Mouse (Mus musculus): ENCODE results near the gene Ap3s2. TPM values are rescaled to one million over a fixed set of nuclear protein-coding genes. Genes with fewer than 3 reads are reported as not detected.

Gene Ap3s2
- polyA plus RNA-seq, 1 experiment from 2014 or later, result 41.3 TPM

DNA sequence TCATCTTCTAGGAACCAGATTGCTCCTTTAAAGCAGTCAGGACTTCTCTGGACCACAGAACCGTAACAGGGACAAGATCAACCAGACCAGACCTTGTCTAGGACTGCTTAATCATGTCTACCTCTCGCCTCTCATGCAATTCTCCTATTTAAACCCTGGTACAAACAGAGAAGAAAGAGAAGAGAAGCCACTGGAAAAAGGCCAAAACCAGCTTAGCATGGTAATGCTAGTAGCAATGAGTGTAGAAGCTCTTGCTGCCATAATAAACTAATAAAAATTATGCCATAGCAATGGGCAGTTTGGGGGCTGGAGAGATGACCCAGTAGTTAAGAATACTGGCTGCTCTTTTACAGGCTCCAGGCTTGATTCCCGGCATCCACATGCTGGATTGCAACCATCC, 13.5 kb downstream of the Ap3s2 start:
- Histone ChIP-seq H3K27me3 (ENCODE audit: insufficient read depth, poor library complexity, severe bottlenecking) (no peaks in the 10 kb centered on the region), H3K4me1 (peaks cover 5% of the 10 kb centered on the region; the same call in 1 of the 2 replicates), H3K36me3 (peaks cover 58% of the 10 kb centered on the region), H3K9me3 (no peaks in the 10 kb centered on the region), H3K4me3 (no peak overlapping the region), H3K27ac (no peak overlapping the region)
- DNase-seq (ENCODE audit: low spot score), result no peak
- 90% methylated on average over 3 of the region's 3 CpGs for WGBS

GRCm38 (mm10) chr7:79905193-79905592, 15.3 kb downstream of the Ap3s2 start:
- Histone ChIP-seq H3K9me3 (no peaks in the 10 kb centered on the region), H3K4me3 (no peak overlapping the region), H3K36me3 (peaks cover 67% of the 10 kb centered on the region), H3K27me3 (ENCODE audit: insufficient read depth, poor library complexity, severe bottlenecking) (no peaks in the 10 kb centered on the region), H3K27ac (no peak overlapping the region), H3K4me1 (peaks cover 5% of the 10 kb centered on the region; the same call in 1 of the 2 replicates)
- no peak for DNase-seq (ENCODE audit: low spot score)
- 86% methylated on average over 4 of the region's 4 CpGs for WGBS

DNA sequence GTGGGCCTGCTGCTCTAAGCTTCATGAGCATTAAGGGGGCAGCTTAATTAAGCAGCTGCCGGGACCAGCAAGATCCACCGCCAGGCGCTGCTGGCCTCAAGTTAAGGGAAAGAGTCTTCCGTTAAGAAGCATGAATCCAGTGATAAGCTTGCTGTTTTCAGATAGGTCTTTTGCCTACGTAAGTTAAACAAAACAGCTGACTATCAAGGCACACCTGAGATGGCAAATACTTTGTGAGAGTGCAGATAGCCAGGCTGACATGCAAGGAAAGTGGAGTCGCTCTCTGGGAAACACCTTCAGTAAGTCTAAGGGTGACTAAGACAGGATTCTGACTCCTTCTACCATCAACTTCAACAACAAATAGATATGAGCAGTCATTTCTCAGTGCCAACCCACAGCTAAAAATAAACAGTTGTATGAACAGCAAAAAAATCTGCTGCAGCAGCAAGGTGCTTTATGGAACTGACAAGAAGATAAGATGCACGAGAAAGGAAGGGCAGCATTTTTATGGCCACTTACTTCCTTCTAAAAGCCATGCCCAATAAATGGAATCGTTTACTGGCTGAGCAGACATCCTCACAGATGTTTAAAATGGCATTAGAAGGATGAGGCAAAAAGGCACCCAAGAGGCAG, 17.2 kb downstream of the Ap3s2 start:
- peaks cover 66% of the 10 kb centered on the region for H3K36me3 ChIP-seq

DNA sequence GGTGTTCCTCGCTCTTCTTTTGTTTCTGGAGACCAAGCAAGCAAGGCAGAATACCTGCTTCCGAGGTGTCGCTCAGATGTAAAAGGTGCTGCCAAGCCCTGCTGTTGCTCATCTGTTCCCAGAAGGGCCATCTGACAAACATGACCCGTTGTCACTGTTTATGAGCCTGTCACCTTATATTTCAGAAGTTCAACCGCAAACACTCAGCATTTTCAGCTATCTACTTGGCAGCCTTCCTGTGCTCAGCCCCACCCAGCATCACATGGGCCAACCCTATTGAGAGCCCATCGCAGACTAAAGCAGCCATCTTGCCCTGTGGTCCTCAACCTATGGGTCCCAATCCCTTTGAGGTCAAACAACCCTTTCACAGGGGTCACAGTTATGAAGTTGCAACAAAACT, 19.7 kb downstream of the Ap3s2 start:
- no peak for DNase-seq (ENCODE audit: low spot score)
- no peaks in the 10 kb centered on the region for H3K27me3 ChIP-seq (ENCODE audit: insufficient read depth, poor library complexity, severe bottlenecking)
- H3K4me1 ChIP-seq, result peaks cover 5% of the 10 kb centered on the region; the same call in 1 of the 2 replicates
- peaks cover 54% of the 10 kb centered on the region for H3K36me3 ChIP-seq
- no peak overlapping the region for H3K4me3 ChIP-seq
- no peaks in the 10 kb centered on the region for H3K9me3 ChIP-seq
- H3K27ac ChIP-seq, result no peak overlapping the region
- WGBS, result 94% methylated on average over 6 of the region's 6 CpGs

More for the DNA sequence above, 17.2 kb downstream of the Ap3s2 start:
- H3K4me3 ChIP-seq, result no peak overlapping the region
- H3K4me1 ChIP-seq, result peaks cover 5% of the 10 kb centered on the region; the same call in 1 of the 2 replicates
- no peak overlapping the region; the same call in 1 of the 2 replicates for H3K27ac ChIP-seq
- H3K27me3 ChIP-seq (ENCODE audit: insufficient read depth, poor library complexity, severe bottlenecking), result no peaks in the 10 kb centered on the region
- no peak for DNase-seq (ENCODE audit: low spot score)
- H3K9me3 ChIP-seq, result no peaks in the 10 kb centered on the region
- 70% methylated on average over 8 of the region's 8 CpGs for WGBS

- peaks cover 24% of the 10 kb centered on the region; the same call in 1 of the 2 replicates for H3K4me1 ChIP-seq
- H3K27ac ChIP-seq, result no peak overlapping the region
- no peaks in the 10 kb centered on the region for H3K27me3 ChIP-seq (ENCODE audit: insufficient read depth, poor library complexity, severe bottlenecking)
- DNase-seq (ENCODE audit: low spot score), result no peak
- WGBS, result 71% methylated on average over 3 of the region's 3 CpGs
- H3K4me3 ChIP-seq, result no peak overlapping the region
- H3K36me3 ChIP-seq, result peaks cover 30% of the 10 kb centered on the region; the same call in 1 of the 2 replicates
- no peaks in the 10 kb centered on the region for H3K9me3 ChIP-seq
Observed at GRCm38 (mm10) chr7:79895225-79895624, 25.2 kb downstream of the Ap3s2 start.

DNA sequence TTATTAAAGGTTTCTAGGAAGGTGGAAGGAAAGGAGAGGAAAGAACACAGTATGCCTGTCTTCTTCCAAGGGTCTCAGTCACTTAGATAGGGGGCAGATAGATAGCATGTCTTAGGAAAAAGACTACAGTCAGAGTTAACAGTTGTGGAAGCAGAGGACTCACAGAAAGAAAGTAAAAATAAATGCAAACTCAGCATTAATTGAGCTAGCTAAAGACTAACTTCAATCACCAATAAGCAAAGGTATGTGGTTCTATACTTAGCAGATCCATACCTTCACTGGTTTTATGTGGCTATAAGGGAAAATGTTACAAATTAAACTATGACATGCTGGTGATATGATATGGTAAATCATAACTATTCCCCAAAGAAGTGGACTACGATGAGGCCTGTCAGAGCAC, 25.7 kb downstream of the Ap3s2 start:
- 90% methylated on average over 1 of the region's 1 CpGs for WGBS
- peaks cover 27% of the 10 kb centered on the region; the same call in 1 of the 2 replicates for H3K36me3 ChIP-seq

GRCm38 (mm10) chr7:79892576-79893428, 27.6 kb downstream of the Ap3s2 start:
- 74% methylated on average over 6 of the region's 6 CpGs for WGBS
- Histone ChIP-seq H3K4me1 (peaks cover 26% of the 10 kb centered on the region; the same call in 1 of the 2 replicates), H3K27ac (no peak overlapping the region), H3K27me3 (ENCODE audit: insufficient read depth, poor library complexity, severe bottlenecking) (no peaks in the 10 kb centered on the region), H3K9me3 (no peaks in the 10 kb centered on the region), H3K4me3 (no peak overlapping the region), H3K36me3 (peaks cover 16% of the 10 kb centered on the region)
- no peak for DNase-seq (ENCODE audit: low spot score)

More for the DNA sequence above, 25.7 kb downstream of the Ap3s2 start:
- no peak overlapping the region for H3K4me3 ChIP-seq
- H3K27ac ChIP-seq, result no peak overlapping the region
- DNase-seq (ENCODE audit: low spot score), result no peak
- peaks cover 26% of the 10 kb centered on the region; the same call in 1 of the 2 replicates for H3K4me1 ChIP-seq
- no peaks in the 10 kb centered on the region for H3K27me3 ChIP-seq (ENCODE audit: insufficient read depth, poor library complexity, severe bottlenecking)
- H3K9me3 ChIP-seq, result no peaks in the 10 kb centered on the region

DNA sequence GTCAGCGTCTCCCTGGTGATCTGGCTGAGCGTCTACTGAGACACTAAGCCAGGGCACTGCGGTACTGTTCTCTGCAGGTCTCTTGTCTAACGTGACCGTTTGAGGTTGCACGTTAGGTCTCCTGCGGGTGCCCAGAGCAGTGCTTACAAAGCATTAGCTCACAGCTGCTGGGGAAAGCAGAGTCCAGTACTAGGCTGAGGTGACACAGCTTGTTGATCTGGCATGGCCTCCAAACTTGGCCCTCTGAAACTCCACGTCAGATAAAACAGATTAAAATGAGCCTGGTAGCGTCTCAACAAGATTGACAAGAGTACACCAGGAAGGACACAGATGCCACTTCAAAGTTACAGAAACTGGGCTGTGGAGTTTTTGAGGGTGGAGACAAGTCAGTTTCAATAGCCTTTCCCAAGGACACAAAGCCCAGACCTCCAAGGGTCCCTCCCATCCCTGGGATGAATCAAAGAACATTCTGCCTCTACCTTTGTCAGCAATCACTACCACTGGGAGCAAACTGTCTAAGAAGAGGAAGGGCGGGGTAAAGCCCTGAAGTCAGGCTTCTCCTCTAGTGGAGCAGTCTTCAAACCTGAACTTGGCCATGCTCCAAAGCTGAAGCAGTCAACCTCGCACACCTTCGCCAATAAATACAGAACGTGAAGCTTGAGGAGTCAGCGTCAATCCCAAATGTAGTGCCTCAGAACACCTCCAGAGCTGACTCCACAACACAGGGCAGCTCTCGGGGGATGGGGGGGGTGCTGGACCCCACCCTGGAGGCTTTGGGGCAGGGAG, 29.8 kb downstream of the Ap3s2 start:
- peaks cover 13% of the 10 kb centered on the region for H3K36me3 ChIP-seq
- peaks cover 29% of the 10 kb centered on the region; the same call in 1 of the 2 replicates for H3K4me1 ChIP-seq
- H3K4me3 ChIP-seq, result no peak overlapping the region
- no peaks in the 10 kb centered on the region for H3K27me3 ChIP-seq (ENCODE audit: insufficient read depth, poor library complexity, severe bottlenecking)
- no peaks in the 10 kb centered on the region for H3K9me3 ChIP-seq
- H3K27ac ChIP-seq, result peak overlapping the region; percentile 29; the same call in 1 of the 2 replicates
- no peak for DNase-seq (ENCODE audit: low spot score)
- WGBS, result 76% methylated on average over 15 of the region's 15 CpGs

GRCm38 (mm10) chr7:79888603-79889002, 31.8 kb downstream of the Ap3s2 start:
- no peak for DNase-seq (ENCODE audit: low spot score)
- Histone ChIP-seq H3K4me3 (no peak overlapping the region), H3K27ac (no peak overlapping the region), H3K27me3 (ENCODE audit: insufficient read depth, poor library complexity, severe bottlenecking) (no peaks in the 10 kb centered on the region), H3K36me3 (peaks cover 17% of the 10 kb centered on the region), H3K4me1 (peaks cover 29% of the 10 kb centered on the region; the same call in 1 of the 2 replicates), H3K9me3 (no peaks in the 10 kb centered on the region)
- WGBS, result 83% methylated on average over 9 of the region's 9 CpGs

DNA sequence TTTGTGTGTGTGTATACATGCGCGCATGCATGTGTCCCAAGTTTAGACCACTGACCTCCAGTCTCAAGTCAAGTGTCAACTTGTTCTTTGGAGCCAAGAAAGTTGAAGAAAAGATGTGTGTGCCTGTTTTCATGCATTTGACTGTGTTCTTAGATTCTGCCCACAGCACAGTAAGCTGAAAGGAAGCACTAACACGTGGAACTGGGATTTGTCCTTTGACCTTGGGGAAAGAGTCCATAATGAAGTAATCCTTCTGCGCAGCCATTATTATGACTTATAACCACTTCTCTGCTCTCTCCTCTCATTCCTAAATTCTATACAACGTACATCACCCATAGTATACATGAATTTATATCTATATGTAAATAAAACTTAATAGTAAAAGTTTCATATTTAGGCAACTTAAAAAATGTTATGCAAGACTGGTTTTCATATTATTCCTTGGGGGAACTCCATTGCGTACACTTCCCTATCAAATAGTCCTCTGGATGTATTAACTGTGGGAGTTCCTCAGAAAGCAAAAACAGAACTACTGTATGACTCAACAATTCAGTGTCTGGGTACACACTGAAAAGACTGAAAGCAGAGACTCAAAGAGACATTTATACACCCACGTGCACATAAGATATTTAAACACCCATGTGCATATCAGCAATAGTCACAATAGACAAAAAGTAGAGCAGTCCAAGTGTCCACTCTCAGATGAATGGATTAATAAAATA, 36.7 kb downstream of the Ap3s2 start:
- 91% methylated on average over 7 of the region's 7 CpGs for WGBS
- Histone ChIP-seq H3K9me3 (no peaks in the 10 kb centered on the region), H3K27me3 (ENCODE audit: insufficient read depth, poor library complexity, severe bottlenecking) (no peaks in the 10 kb centered on the region), H3K4me3 (no peak overlapping the region), H3K27ac (no peak overlapping the region), H3K36me3 (peaks cover 46% of the 10 kb centered on the region), H3K4me1 (peaks cover 9% of the 10 kb centered on the region)
- no peak for DNase-seq (ENCODE audit: low spot score)

- Histone ChIP-seq H3K36me3 (peaks cover 50% of the 10 kb centered on the region), H3K4me1 (peaks cover 9% of the 10 kb centered on the region), H3K4me3 (no peak overlapping the region), H3K9me3 (no peaks in the 10 kb centered on the region), H3K27me3 (ENCODE audit: insufficient read depth, poor library complexity, severe bottlenecking) (no peaks in the 10 kb centered on the region), H3K27ac (no peak overlapping the region)
- no peak for DNase-seq (ENCODE audit: low spot score)
- WGBS, result 92% methylated on average over 6 of the region's 6 CpGs
Observed at GRCm38 (mm10) chr7:79881901-79882300, 38.5 kb downstream of the Ap3s2 start.

- DNase-seq (ENCODE audit: low spot score), result no peak
- 27% methylated on average over 3 of the region's 3 CpGs for WGBS
- Histone ChIP-seq H3K4me1 (peaks cover 6% of the 10 kb centered on the region), H3K9me3 (no peaks in the 10 kb centered on the region), H3K36me3 (peaks cover 52% of the 10 kb centered on the region), H3K27me3 (ENCODE audit: insufficient read depth, poor library complexity, severe bottlenecking) (no peaks in the 10 kb centered on the region), H3K4me3 (no peak overlapping the region), H3K27ac (no peak overlapping the region; the same call in 1 of the 2 replicates)
Observed at GRCm38 (mm10) chr7:79880998-79881397, 39.5 kb downstream of the Ap3s2 start.
